Mouse (Mus musculus) right cerebral cortex, adult 2 months (tissue): ENCODE measurements at regions not wholly inside any gene's neighbourhood (a gene's known extent, or its start where the extent isn't known, plus 50 kb on each side); places are given as distances from the start of the nearest gene placed in this dataset.
A peak's percentile ranks its signal among the peaks of the same experiment; 100 is the strongest.

Experiments used
- DNase-seq, 2 experiments: peaks; one replicate each; pipeline ENCODE4 v3.0.0; 2021 to 2022; ENCODE audit warnings: low spot score in 2 of 2

DNA sequence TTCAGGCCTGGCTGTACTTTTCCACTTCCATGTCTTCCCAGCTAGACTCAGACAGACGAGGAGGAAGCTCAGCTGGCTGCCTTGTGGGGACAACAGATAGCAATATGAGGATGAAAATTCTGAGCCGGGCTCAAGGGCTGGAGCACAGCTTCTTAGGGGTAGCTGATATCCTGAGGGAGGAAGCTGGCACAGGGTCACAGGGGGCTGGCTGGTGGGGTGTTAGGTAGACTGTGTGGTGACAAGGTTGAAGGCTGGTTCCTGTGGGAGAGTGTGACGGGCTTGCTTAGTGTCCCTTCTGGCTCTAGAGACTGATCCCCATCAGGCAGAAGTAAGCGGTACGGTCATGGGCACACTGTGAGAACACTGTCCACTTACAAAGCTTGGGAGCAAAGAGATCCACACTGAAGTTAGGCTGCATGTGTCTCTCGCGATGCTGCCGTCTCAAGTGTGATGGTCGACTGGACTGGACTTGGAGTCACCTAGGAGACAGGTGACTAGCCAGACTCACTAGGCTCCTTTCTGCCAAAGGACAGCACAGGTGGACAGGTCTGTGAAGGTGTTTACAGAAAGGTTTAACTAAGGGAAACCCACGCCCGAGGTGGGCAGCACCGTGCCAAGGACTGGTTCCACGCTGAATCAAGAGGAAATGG, 111.1 kb upstream of the S1pr3 start:
- no peak for DNase-seq

DNA sequence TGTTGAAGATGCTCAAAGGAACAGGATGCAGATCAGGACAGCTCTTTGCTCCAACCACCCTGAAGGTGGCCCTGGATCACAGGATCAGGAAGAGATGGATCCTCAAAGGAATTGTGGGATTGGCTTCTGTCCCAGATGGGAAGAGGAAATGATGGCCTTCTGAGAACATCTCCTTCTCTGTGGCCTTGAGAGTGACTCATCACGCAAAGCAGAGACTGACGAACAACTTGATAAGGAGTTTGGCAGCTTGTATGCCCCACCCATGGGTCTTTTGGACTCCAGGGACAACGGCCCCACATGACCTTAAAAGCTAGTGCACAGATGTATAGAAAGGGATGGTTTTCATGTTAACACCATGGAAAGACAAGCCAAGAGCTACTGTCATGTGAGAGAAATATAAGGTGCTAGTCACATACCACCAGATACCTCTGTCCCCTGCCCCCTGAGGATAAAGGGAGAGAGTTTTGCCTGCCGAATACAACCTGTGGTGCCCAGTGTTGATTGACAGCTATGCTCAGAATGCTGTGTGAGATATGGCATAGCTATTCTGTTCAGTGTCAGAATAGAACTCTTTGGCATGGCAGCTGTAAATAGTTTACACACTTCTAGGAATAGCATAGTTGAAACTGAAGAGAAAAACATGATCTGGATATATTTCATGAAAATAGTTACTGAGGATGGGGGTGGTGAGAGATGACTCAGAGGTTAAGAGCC, 109.2 kb upstream of the S1pr3 start:
- DNase-seq = no peak

DNA sequence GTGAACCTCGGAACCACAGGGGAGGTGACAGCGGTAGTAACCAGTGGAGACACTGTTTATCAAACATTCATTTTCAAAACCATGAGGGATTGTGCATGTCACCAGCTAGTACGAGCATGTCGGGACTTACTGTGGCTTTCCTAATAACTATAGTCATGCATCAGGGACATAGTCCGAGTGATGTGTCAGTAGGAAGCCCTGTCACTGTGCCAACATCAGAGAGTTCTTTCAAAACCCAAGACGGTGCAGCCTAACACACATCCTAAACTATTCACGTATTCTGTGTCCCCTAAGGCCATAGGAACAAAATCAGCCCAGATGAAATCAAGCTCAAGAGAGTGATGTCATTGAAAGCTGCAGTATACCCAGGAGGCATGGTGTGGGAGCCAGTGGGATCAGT, 107.0 kb upstream of the S1pr3 start:
- DNase-seq = no peak

- no peak for DNase-seq
These were observed 105.3 kb upstream of the S1pr3 start for GRCm38 (mm10) chr13:51303112-51303511.

- DNase-seq = no peak
These were observed 103.8 kb upstream of the S1pr3 start for GRCm38 (mm10) chr13:51304631-51305030.

DNA sequence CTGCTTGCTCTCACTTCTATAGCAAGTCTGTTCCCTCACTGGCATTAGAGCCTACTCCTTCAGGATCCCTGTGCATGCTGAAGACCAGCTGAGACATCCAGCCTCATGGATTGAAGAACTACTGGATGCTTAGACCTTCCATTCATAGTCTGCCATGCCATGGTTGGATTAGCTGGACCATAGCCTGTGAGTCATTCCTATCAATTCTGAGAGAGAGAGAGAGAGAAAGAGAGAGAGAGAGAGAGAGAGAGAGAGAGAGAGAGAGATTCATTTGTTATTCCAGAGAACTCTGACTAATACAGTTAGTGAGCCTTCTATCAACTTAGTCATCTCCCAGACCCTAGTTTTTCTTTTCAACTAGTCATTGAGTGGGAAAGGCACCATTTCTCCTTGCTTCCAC, 99.0 kb upstream of the S1pr3 start:
- no peak for DNase-seq

DNA sequence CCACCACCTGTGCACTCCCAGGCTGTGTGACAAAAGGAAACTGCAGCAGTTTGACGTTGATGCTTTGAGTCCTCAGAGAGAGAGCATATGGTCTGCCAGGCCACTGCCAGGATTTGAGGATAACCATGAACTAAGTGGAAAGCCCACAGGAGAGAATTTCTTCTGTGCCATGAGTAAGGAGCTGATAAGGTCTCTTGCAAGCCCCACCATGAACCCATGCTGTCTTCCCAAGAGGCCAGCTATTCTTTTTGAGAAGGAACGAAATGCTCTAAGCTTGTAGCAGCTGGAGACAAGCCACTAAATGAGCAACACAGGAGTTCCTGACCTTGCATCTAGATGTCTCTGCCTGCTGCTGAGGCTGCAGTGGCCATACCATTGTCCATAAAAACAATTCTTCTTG, 98.4 kb upstream of the S1pr3 start:
- no peak for DNase-seq

DNA sequence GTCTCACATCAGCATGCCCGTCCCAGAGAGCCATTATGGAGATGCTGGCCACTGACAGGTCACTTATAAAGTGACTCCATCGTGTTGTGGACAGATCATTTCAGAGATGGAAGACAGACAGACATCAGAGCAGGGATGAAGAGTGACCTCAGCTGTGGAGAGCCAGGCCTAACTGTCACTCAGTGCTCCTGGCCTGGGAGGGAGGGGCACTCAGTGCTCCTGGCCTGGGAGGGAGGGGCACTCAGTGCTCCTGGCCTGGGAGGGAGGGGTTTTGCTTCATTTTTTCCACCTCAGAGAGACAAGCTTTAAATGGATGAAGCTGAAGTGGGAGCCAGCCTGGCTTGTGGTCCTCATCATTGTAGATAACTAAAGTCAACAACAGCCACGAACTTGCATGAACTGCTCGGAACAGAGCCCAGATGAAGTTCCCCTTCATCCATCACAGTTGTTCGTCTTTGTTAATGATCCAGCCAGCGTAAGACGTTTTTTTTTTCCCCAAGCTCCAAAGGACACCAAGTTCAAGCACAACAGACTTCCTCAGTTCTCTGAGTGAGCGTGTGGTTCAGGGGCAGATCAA, 96.7 kb upstream of the S1pr3 start:
- DNase-seq = no peak

DNA sequence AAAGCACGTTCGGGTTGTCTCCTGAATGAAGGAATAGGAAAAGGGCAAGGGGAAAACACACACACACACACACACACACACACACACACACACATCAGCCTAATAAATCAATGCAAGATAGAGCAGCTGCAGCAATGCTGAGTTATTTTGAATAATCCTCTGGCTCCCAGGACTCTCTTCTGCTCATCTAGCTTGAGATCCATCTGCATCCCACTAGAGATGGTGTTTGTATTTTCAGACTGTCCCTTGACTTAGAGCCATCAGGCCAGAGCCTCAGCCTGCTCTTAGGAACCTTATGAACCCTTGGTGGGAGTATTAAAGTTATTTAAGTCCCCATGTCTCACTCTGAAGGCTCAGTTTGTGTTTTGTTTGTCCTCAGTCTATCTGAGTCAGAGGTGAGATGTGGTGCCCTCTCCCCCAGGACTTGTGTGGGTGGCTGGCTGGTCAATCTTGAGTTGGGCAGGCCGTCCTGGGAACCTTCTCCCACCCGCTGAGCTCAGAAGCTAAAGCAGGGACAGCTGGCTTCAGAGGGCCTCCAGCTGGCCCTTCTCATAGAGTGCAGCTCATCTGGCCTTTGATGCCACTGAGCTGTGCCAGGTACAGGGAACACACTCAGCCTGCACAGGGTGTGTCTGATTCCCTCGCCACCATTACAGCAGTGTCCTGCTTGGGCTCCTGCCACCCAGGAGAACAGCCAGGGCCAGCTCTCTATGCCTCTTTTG, 95.1 kb upstream of the S1pr3 start:
- no peak for DNase-seq

GRCm38 (mm10) chr13:51314541-51314977, 93.9 kb upstream of the S1pr3 start:
- DNase-seq = peak in 1 of 2 experiments; percentile 20

DNA sequence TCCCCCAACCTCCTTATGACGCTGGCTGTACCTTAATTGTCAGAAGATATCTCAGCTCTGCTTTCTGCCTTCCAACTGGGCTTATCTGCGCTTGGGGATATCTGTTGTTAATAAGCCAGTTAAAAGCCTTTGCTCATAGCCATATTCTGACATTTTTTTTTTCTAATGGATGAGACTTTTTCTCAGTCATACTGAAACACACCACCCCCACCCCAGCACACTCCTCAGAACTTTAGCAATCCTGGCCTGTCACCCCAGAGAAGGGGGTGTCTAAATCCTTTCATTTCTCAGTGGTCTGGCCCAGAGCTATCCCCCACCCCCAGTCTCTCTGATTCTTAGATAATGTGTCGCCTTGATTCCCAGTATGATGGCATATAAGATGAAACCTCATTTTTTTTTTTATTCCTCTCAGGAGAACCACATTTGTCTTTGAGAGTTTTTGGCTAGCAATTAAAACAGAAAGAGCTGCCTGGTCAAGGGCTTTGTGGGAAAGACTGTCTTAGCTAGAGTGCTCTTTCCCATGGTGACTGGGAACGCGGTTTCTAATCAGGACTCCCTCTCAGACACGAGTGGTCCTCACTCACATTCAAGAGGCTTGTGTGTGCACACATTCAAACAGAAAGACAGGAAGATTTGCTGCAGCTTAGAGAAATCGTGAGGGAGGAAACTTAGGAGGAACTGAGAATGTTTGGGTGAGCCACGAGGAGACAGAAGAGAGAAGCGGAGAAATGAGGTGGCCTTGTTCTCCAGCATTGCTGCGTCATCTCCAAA, 93.2 kb upstream of the S1pr3 start:
- no peak for DNase-seq

GRCm38 (mm10) chr13:51315779-51316041, 92.7 kb upstream of the S1pr3 start:
- DNase-seq = no peak

GRCm38 (mm10) chr13:51323058-51323715, 85.3 kb upstream of the S1pr3 start:
- DNase-seq = no peak

DNA sequence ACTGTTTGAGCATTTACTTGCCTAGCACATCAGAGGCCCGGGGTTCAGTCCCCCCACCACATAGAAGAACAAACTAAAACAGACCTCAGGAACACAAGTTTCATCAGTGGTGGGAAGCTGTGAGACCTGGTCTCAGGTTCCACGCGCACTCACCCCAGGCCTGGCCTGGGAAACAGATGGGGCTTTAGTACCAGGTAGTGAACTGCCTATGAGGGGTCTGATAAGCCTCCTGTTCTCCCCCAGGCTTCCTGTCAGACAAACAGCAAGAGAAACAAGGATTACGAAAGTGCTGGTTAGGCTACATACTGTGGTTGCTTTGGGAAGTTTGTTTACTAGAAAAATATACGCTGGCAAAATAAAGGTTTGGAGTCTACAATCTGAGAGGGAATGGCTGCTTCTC, 83.7 kb upstream of the S1pr3 start:
- DNase-seq = no peak

DNA sequence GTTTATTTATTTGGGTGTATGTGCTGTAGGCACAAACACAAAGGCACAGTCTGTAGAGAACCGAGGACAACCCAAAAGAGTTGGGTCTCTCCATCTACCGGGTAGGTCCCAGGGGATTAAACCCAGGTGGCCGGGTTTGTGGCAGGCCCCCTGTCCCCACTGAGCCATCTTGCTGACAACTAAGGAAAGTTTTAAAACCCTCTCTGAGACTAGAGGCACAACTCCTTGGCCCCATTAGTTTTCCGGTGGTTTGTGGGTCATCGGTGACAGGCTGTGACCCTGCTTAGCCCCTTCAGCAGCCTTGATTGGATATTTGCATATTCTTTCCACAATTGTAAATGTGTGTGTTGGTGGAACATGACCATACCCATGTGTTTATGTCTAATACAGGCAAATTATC, 83.1 kb upstream of the S1pr3 start:
- no peak for DNase-seq

DNA sequence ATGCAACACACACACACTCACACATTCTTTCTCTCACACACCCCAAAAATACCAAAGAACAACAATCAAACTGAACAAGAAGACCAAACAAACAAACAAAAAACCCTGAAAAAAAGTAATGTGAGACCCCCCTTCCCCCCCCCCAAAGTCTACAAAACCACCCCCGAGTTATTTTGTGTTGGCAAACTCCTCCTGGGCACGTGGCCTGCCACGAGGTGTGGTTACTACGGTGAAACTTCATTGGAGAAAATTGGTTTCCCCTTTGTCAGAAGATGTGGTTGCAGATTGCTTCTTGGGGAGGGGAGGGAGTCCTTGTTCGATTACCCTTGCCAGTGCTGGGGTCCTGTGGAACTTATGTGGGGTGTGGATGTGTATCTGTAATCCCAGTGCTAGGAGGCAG, 82.3 kb upstream of the S1pr3 start:
- DNase-seq = no peak

DNA sequence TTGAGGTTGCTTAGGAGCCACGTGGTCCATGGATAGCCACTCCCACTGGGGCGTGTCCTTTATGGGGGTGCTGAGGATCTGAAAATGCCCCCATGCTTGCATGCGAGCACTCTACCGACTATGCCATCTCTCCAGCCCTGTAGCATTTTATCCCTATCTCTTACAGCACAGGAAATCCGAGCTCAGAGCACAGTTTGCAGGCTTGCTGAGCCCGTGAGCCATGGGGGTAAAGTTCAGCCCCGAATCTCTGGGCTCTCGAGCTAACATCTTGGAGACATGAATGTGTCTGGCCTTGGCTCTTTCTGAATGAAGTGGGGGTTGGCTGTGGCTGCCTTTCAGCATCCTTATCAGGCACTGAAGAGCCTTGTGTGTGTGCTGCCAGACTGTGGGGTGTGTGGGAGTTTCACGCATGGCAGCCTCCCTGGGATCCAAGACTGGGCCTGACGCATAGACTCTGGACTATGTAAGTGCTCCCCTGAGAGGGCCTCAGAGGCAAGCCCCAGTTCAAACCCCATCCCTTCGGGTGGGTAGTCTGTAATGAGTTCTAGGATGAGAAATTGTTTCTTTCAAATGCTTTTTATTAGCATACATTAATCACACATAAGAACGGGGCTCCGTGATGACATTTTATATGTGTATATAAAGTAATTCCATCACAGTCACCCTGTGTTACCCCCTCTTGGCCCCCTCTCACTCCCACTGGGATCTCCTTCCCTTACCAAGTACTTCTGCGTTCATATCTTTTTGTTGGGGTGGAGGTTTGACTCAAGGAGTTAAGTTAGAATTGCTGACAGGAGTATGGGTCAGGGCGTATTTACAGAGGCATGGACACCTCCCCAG, 80.1 kb upstream of the S1pr3 start:
- DNase-seq = peak; percentile 52 to 70

DNA sequence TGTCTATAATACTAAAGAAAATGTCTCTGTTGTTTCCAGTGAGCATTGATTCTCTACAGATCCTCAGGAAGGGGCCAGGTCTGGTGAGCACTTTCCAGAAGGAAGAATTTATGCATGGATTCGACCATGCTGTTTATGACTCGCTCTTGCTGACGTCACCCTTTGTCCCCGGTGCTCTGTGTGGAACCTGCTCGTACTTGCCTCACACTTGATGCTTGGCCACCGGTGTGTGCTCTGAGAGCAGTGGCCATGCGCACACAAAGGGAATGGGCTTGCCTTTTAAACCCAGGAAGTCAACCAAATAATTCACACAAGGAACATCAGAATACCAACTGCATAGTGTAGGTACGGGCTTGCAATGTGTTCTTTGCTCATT, 79.5 kb upstream of the S1pr3 start:
- DNase-seq = no peak

GRCm38 (mm10) chr13:51329717-51330116, 78.7 kb upstream of the S1pr3 start:
- no peak for DNase-seq

- no peak for DNase-seq
These were observed 76.2 kb upstream of the S1pr3 start for GRCm38 (mm10) chr13:51332271-51332670.

GRCm38 (mm10) chr13:51333481-51333880, 75.0 kb upstream of the S1pr3 start:
- no peak for DNase-seq
